Mouse (Mus musculus): ENCODE measurements around the gene Adamts17.

- no peak for TF ChIP-seq GATA1 (IDR thresholded peaks at IDR 0.05; ENCODE audit: low read length)
- no peak for TF ChIP-seq TAL1 (IDR thresholded peaks at IDR 0.05; ENCODE audit: low read length)
Measured at GRCm38 (mm10) chr7:66982084-66982483, 142.5 kb downstream of the Adamts17 start.
